Mouse (Mus musculus) G1E (cell line): Measurements from ENCODE around the gene Snai1. TPM values are rescaled to one million over a fixed set of nuclear protein-coding genes. Genes with fewer than 3 reads are reported as not detected.

ENCODE experiments used
- ATAC-seq: 2 replicates; pipeline ENCODE4 v1.8.0; 2016; ENCODE audit warnings: mild to moderate bottlenecking; ENCODE audit not compliant: insufficient number of reproducible peaks, poor library complexity, low FRiP score, severe bottlenecking; ENCODE audit errors: extremely low read depth
- DNase-seq: peaks from one replicate; pipeline ENCODE4 v3.0.0; 2012; ENCODE audit warnings: low spot score
- H3K27me3 ChIP-seq: 2 replicates; pipeline ENCODE4 v1.6.1; 2012; ENCODE audit warnings: mild to moderate bottlenecking, low read length, inconsistent platforms; ENCODE audit not compliant: insufficient read depth
- H3K36me3 ChIP-seq: replicated peaks from 2 replicates; pipeline ENCODE3; 2012; ENCODE audit warnings: mild to moderate bottlenecking, inconsistent platforms
- H3K4me1 ChIP-seq: 2 replicates; pipeline ENCODE4 v1.6.1; 2012; ENCODE audit warnings: low read depth, low read length, inconsistent platforms, mixed read lengths; ENCODE audit not compliant: insufficient read depth
- H3K4me3 ChIP-seq: 2 replicates; pipeline ENCODE4 v1.5.1; 2012; ENCODE audit warnings: low read depth, mild to moderate bottlenecking, inconsistent platforms, low read length, moderate library complexity, mixed read lengths
- H3K9me3 ChIP-seq: replicated peaks from 2 replicates; pipeline ENCODE4 v1.6.1; 2012; ENCODE audit warnings: inconsistent platforms
- CTCF ChIP-seq: IDR thresholded peaks from 2 replicates; pipeline ENCODE4 v1.5.1; 2012; ENCODE audit warnings: low read depth, low read length, inconsistent platforms, mixed read lengths
- GATA1 ChIP-seq: IDR thresholded peaks from 2 replicates; pipeline ENCODE4 v1.6.1; 2012; ENCODE audit warnings: borderline replicate concordance, low read length, inconsistent platforms, mixed read lengths
- GATA2 ChIP-seq: IDR thresholded peaks from 2 replicates; pipeline ENCODE4 v1.6.1; 2012; ENCODE audit warnings: low read depth, low read length, inconsistent platforms, borderline replicate concordance
- POLR2AphosphoS5 ChIP-seq: IDR thresholded peaks from 2 replicates; pipeline ENCODE4 v1.6.1; 2012; ENCODE audit warnings: low read depth, low read length, inconsistent platforms; ENCODE audit not compliant: insufficient replicate concordance
- TAL1 ChIP-seq: conservative IDR thresholded peaks from 2 replicates; pipeline ENCODE4 v1.6.1; 2012; ENCODE audit warnings: low read depth, low read length, inconsistent platforms, mixed read lengths
- polyA plus RNA-seq: library from polyadenylated mRNA; stranded (reverse); fragments of >175 nt; gene quantifications from 2 replicates; pipeline ENCODE4 v1.2.3, GENCODE M21; 2012
- total RNA-seq, 2 experiments: library from RNA; stranded (forward) in 1 of 2; stranded (reverse) in 1 of 2; fragments of 200-1000 nt in 1 of 2; fragments of >200 nt in 1 of 2; fragmentation: Nextera tagmentation in 1 of 2; gene quantifications; 2 replicates each; pipeline ENCODE4 v1.2.3; 2014 to 2017

Gene Snai1
- total and polyA plus RNA-seq, 3 experiments: not detected

GRCm38 (mm10) chr2:167519606-167520252 lies 18.3 kb upstream of the Snai1 start:
- H3K27me3 ChIP-seq: no peaks in the 10 kb centered on the region
- H3K9me3 ChIP-seq: no peaks in the 10 kb centered on the region
- H3K36me3 ChIP-seq: peaks cover 41% of the 10 kb centered on the region
- no peaks in the 10 kb centered on the region for H3K4me1 ChIP-seq
- ATAC-seq (no peak), DNase-seq (no peak)
- TF ChIP-seq POLR2AphosphoS5 (no peak), TAL1 (no peak), GATA2 (no peak), CTCF (no peak; the same call in 1 of the 2 replicates), GATA1 (no peak)
- no peak overlapping the region for H3K4me3 ChIP-seq

GRCm38 (mm10) chr2:167528278-167528677 lies 9.7 kb upstream of the Snai1 start:
- no peaks in the 10 kb centered on the region for H3K9me3 ChIP-seq
- peaks cover 2% of the 10 kb centered on the region; the same call in 1 of the 2 replicates for H3K4me1 ChIP-seq
- DNase-seq (no peak), ATAC-seq (no peak)
- no peak overlapping the region for H3K4me3 ChIP-seq
- no peak for TF ChIP-seq TAL1
- no peak for TF ChIP-seq GATA2
- no peak for TF ChIP-seq GATA1
- no peak for TF ChIP-seq POLR2AphosphoS5
- no peak for TF ChIP-seq CTCF
- peaks cover 38% of the 10 kb centered on the region for H3K27me3 ChIP-seq
- no peaks in the 10 kb centered on the region for H3K36me3 ChIP-seq

GRCm38 (mm10) chr2:167529935-167530513 lies 8.0 kb upstream of the Snai1 start:
- H3K4me1 ChIP-seq: peaks cover 2% of the 10 kb centered on the region; the same call in 1 of the 2 replicates
- TF ChIP-seq GATA2: no peak
- TF ChIP-seq CTCF: no peak
- no peak for TF ChIP-seq GATA1
- no peak for TF ChIP-seq TAL1
- no peak for TF ChIP-seq POLR2AphosphoS5
- no peak for ATAC-seq
- no peak overlapping the region for H3K4me3 ChIP-seq
- H3K27me3 ChIP-seq: peaks cover 43% of the 10 kb centered on the region
- no peaks in the 10 kb centered on the region for H3K9me3 ChIP-seq
- H3K36me3 ChIP-seq: no peaks in the 10 kb centered on the region
- DNase-seq: no peak

DNA sequence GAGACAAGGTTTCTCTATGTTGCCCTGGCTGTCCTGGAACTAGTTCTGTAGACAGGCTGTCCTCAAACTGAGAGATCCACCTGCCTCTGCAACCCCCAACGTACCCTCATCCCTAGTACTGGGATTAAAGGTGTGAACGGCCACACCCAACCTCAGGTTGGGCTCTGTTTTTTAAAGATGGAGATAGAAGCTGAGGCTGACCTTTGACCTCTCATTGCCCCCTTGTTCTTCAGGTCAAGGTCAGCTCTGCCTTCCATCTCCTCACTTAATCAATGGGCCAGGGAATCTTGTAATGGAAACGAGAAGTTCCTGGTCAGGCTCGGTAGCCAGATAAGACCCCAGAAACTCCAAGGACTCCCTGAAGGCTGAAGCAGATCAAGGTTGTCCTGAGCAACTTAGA lies 7.5 kb upstream of the Snai1 start:
- Histone ChIP-seq H3K9me3 (no peaks in the 10 kb centered on the region), H3K4me1 (peaks cover 2% of the 10 kb centered on the region; the same call in 1 of the 2 replicates), H3K36me3 (no peaks in the 10 kb centered on the region), H3K4me3 (no peak overlapping the region), H3K27me3 (peaks cover 45% of the 10 kb centered on the region)
- DNase-seq: no peak
- TF ChIP-seq CTCF (no peak), TAL1 (no peak), GATA2 (no peak), POLR2AphosphoS5 (no peak), GATA1 (no peak)
- no peak for ATAC-seq

DNA sequence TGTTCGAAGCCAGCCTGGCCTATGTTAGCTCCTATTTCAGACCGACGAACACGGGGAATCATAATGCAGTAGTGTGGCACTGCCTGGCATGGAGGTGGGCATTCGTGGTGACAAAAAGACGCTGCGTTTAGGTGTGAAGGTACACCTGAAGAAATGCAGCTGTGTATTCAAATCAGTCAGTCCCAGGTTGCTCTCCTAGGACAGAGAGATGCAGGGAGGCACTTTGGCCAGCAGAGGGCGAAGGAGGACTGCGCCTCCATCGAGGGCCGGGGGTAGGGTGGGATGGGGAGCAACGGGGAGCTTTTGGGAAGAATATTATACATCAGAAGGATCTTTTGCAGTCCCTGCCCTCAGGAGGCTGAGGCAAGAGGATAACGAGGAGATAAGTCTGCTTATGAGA lies 5.9 kb upstream of the Snai1 start:
- Histone ChIP-seq H3K4me1 (peaks cover 2% of the 10 kb centered on the region; the same call in 1 of the 2 replicates), H3K36me3 (no peaks in the 10 kb centered on the region), H3K27me3 (peaks cover 51% of the 10 kb centered on the region), H3K4me3 (no peak overlapping the region), H3K9me3 (no peaks in the 10 kb centered on the region)
- peak; percentile 87 for TF ChIP-seq CTCF
- TF ChIP-seq GATA1: no peak
- no peak for TF ChIP-seq POLR2AphosphoS5
- DNase-seq: no peak
- ATAC-seq: no peak

DNA sequence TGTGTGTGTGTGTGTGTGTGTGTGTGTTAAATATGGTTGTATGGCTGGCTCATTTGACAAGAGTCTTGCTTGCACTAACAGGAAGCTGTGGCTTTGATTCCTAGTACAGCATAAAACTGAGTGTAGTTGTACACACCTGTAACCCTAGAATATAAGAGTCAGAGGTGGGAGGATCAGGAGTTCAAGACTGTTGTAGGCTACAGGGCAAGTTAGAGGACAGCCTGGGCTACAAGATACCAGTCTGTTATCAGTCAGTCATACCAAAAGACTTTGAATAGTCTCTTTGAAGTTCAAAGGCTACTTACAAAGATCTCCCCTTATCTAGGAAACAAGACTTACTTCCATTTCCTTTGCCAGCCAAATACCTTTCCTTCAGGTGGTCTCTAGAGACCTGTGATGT lies 4.1 kb upstream of the Snai1 start:
- ATAC-seq (no peak), DNase-seq (no peak)
- TF ChIP-seq CTCF (no peak), TAL1 (no peak), POLR2AphosphoS5 (no peak), GATA2 (no peak), GATA1 (no peak)
- no peaks in the 10 kb centered on the region for H3K36me3 ChIP-seq
- peaks cover 7% of the 10 kb centered on the region; the same call in 1 of the 2 replicates for H3K4me1 ChIP-seq
- no peaks in the 10 kb centered on the region for H3K9me3 ChIP-seq
- peaks cover 48% of the 10 kb centered on the region for H3K27me3 ChIP-seq
- no peak overlapping the region for H3K4me3 ChIP-seq
